Mouse (Mus musculus) liver, embryonic 11.5 days (tissue): ENCODE measurements around the gene Vcl. TPM values are rescaled to one million over a fixed set of nuclear protein-coding genes. Genes with fewer than 3 reads are reported as not detected.

Source experiments
- ATAC-seq: fragments of 200-750 bp; cut with Nextera tagmentation; replicated peaks from 2 replicates; pipeline ENCODE4 v1.8.0; 2017; ENCODE audit warnings: moderate number of reproducible peaks, mild to moderate bottlenecking, moderate TSS enrichment, moderate library complexity; ENCODE audit not compliant: low FRiP score
- DNase-seq: peaks from one replicate; pipeline ENCODE4 v3.0.0-alpha.2; 2017; ENCODE audit warnings: low spot score
- H3K27ac ChIP-seq: fragments of 300-500 bp; sonication (generic); 2 replicates; pipeline ENCODE4 v1.5.1; 2014; ENCODE audit warnings: mild to moderate bottlenecking, low read depth, low read length, control low read depth
- H3K27me3 ChIP-seq: fragments of 300-500 bp; sonication (generic); replicated peaks from 2 replicates; pipeline ENCODE4 v1.6.1; 2014; ENCODE audit warnings: low read length, mixed read lengths; ENCODE audit not compliant: control insufficient read depth, insufficient read depth
- H3K36me3 ChIP-seq: fragments of 300-500 bp; sonication (generic); 2 replicates; pipeline ENCODE4 v1.6.1; 2014; ENCODE audit warnings: mild to moderate bottlenecking, low read length, moderate library complexity, mixed read lengths; ENCODE audit not compliant: control insufficient read depth, insufficient read depth
- H3K4me1 ChIP-seq: fragments of 300-500 bp; sonication (generic); replicated peaks from 2 replicates; pipeline ENCODE4 v1.6.1; 2014; ENCODE audit warnings: low read length, mixed read lengths; ENCODE audit not compliant: control insufficient read depth, insufficient read depth
- H3K4me2 ChIP-seq: fragments of 300-500 bp; sonication (generic); 2 replicates; pipeline ENCODE4 v1.6.1; 2014; ENCODE audit warnings: mild to moderate bottlenecking, control low read depth, moderate library complexity
- H3K4me3 ChIP-seq: fragments of 300-500 bp; sonication (generic); 2 replicates; pipeline ENCODE4 v1.5.1; 2014; ENCODE audit warnings: low read depth, low read length, control low read depth
- H3K9ac ChIP-seq: fragments of 300-500 bp; sonication (generic); 2 replicates; pipeline ENCODE4 v1.6.1; 2014; ENCODE audit warnings: low read depth, low read length, control low read depth
- H3K9me3 ChIP-seq: fragments of 300-500 bp; sonication (generic); 2 replicates; pipeline ENCODE4 v1.6.1; 2016; ENCODE audit warnings: low read length, inconsistent platforms, mixed read lengths; ENCODE audit not compliant: control insufficient read depth
- WGBS: fragments of 180-500 bp; shearing (Covaris S2); extraction: QIAGEN DNeasy Blood & Tissue Kit; methylation state at CpG from one replicate; pipeline ENCODE4 v1.1.7; 2014; 5-methylcytosine and 5-hydroxymethylcytosine counted together
- polyA plus RNA-seq: library from polyadenylated mRNA; unstranded; fragments of >200 nt; fragmentation: Nextera tagmentation; extraction: Ambion mirVana; gene quantifications from 2 replicates; pipeline ENCODE4 v1.2.1, GENCODE M21; 2014

Gene Vcl
- polyA plus RNA-seq, 1 experiment from 2014 or later = 59.0 TPM

DNA sequence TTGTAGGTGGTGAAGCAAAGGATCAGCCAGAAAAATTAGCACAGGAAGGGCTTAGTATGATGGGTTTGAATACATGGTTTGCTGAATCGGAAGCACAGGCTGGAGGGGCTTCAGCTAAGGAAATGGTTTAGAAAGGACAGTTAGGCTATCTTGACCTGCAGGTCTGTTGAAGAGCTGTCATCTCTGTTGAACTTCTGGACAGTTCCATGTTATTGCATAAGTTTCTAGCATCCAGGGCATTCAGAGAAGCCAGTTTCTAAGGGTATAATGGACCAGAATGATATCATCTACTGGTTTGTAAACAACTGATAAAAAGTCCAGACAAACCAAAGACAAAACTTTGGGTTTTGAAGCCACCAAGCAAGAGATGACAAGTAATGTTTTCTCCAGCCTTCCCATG lies 33.7 kb downstream of the Vcl start:
- 51% methylated on average over 1 of the region's 1 CpGs for WGBS
- no peaks in the 10 kb centered on the region for H3K27me3 ChIP-seq
- no peak overlapping the region for H3K27ac ChIP-seq
- H3K9ac ChIP-seq = no peak overlapping the region
- no peaks in the 10 kb centered on the region; the same call in 1 of the 2 replicates for H3K4me1 ChIP-seq
- no peak overlapping the region for H3K4me2 ChIP-seq
- no peaks in the 10 kb centered on the region for H3K9me3 ChIP-seq
- DNase-seq = no peak
- ATAC-seq = no peak
- no peak overlapping the region for H3K4me3 ChIP-seq
- H3K36me3 ChIP-seq = no peaks in the 10 kb centered on the region

DNA sequence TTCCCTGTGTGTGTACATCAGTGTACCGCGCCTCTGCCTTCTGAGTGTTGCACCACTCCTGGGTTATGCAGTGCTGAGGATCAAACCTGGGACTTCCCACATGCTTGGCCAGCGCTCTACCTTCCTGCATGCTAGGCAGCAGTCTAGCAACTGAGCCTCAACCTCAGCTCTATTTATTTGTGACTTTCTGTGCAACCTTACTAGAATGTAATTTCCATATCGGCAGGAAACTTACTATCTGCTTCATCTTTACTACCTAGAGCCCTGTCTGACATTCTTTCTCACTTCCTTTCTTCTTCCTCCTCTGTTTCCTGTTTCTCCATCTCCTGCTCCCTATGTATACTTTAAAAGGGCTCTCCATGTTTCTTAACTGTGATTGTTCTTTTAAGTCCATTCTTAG lies 34.7 kb downstream of the Vcl start:
- Histone ChIP-seq H3K36me3 (no peaks in the 10 kb centered on the region), H3K4me2 (no peak overlapping the region), H3K27me3 (no peaks in the 10 kb centered on the region), H3K4me1 (no peaks in the 10 kb centered on the region; the same call in 1 of the 2 replicates), H3K9me3 (no peaks in the 10 kb centered on the region), H3K9ac (no peak overlapping the region), H3K27ac (no peak overlapping the region), H3K4me3 (no peak overlapping the region)
- WGBS = 80% methylated on average over 4 of the region's 4 CpGs
- ATAC-seq (no peak), DNase-seq (no peak)

DNA sequence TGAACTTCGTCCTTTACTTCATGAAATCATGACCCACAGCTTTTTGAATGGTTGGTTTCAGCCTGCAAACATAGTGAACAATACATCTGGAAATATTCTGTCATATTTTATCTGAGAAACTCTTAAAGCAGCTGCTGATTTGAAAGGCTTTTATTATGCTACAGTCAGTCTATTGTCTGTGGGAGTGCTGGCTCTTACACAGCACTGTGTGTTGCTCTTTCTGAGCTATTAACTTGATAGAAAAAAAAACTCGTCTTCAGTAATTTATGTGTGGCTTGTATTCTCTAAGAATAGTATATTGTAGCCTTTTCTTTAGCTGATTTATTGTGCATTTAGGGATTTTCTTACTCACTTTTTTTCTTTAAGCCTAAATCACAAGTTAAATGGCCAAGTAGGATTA lies 35.1 kb downstream of the Vcl start:
- Histone ChIP-seq H3K4me1 (no peaks in the 10 kb centered on the region; the same call in 1 of the 2 replicates), H3K27ac (no peak overlapping the region), H3K9me3 (no peaks in the 10 kb centered on the region), H3K27me3 (no peaks in the 10 kb centered on the region), H3K4me2 (no peak overlapping the region), H3K36me3 (no peaks in the 10 kb centered on the region), H3K4me3 (no peak overlapping the region), H3K9ac (no peak overlapping the region)
- WGBS = 78% methylated on average over 2 of the region's 2 CpGs
- DNase-seq = no peak
- no peak for ATAC-seq

DNA sequence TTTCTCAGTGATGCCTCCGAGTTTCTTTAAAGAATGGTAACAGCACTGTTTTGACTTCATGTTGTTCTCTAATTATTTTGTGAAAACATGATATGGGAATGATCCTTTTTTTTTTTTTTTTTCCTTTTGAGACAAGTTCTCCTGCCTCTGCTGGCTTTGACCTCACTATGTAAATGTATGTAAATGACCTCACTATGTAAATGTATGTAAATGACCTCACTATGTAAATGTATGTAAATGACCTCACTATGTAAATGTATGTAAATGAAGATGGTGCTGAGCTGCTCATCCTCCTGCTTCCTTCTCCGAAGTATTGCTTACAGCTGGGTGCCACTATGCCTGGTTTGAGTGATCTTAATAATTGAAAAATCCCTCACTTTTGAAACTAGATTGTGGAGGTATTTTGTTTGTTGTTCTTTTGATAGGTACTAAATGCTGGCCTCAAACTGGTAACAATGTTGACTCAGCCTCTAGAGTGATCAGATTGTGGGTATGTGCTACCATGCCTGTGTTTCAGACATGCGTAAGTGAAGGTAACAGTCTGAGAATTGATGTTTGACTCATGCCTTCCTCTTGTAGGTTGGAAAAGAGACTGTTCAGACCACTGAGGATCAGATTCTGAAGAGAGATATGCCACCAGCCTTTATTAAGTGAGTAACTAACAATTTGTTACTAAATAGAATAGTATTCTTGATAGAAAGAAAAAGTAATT lies 37.9 kb downstream of the Vcl start:
- no peak overlapping the region for H3K9ac ChIP-seq
- H3K4me2 ChIP-seq = no peak overlapping the region
- no peak overlapping the region for H3K4me3 ChIP-seq
- H3K4me1 ChIP-seq = no peaks in the 10 kb centered on the region; the same call in 1 of the 2 replicates
- ATAC-seq = no peak
- 87% methylated on average over 3 of the region's 3 CpGs for WGBS
- no peak overlapping the region for H3K27ac ChIP-seq
- no peak for DNase-seq
- no peaks in the 10 kb centered on the region for H3K9me3 ChIP-seq
- no peaks in the 10 kb centered on the region for H3K27me3 ChIP-seq
- H3K36me3 ChIP-seq = 0 out of 2 replicates have a peak, but pooled peaks cover 2% of the 10 kb centered on the region

GRCm38 (mm10) chr14:20969066-20969465 lies 39.9 kb downstream of the Vcl start:
- 91% methylated on average over 1 of the region's 1 CpGs for WGBS
- no peak overlapping the region for H3K4me3 ChIP-seq
- H3K27me3 ChIP-seq = no peaks in the 10 kb centered on the region
- H3K9ac ChIP-seq = no peak overlapping the region
- DNase-seq (no peak), ATAC-seq (no peak)
- H3K4me1 ChIP-seq = no peaks in the 10 kb centered on the region
- no peak overlapping the region for H3K4me2 ChIP-seq
- H3K27ac ChIP-seq = no peak overlapping the region
- H3K9me3 ChIP-seq = no peaks in the 10 kb centered on the region
- 0 out of 2 replicates have a peak, but pooled peaks cover 2% of the 10 kb centered on the region for H3K36me3 ChIP-seq

GRCm38 (mm10) chr14:20970389-20970788 lies 41.2 kb downstream of the Vcl start:
- 0 out of 2 replicates have a peak, but pooled peaks cover 2% of the 10 kb centered on the region for H3K36me3 ChIP-seq
- no peaks in the 10 kb centered on the region for H3K27me3 ChIP-seq
- ATAC-seq = no peak
- H3K9me3 ChIP-seq = no peaks in the 10 kb centered on the region
- H3K4me2 ChIP-seq = no peak overlapping the region
- H3K4me3 ChIP-seq = no peak overlapping the region
- H3K9ac ChIP-seq = no peak overlapping the region
- 71% methylated on average over 6 of the region's 6 CpGs for WGBS
- H3K4me1 ChIP-seq = peaks cover 2% of the 10 kb centered on the region; the same call in 1 of the 2 replicates
- H3K27ac ChIP-seq = no peak overlapping the region
- DNase-seq = no peak

DNA sequence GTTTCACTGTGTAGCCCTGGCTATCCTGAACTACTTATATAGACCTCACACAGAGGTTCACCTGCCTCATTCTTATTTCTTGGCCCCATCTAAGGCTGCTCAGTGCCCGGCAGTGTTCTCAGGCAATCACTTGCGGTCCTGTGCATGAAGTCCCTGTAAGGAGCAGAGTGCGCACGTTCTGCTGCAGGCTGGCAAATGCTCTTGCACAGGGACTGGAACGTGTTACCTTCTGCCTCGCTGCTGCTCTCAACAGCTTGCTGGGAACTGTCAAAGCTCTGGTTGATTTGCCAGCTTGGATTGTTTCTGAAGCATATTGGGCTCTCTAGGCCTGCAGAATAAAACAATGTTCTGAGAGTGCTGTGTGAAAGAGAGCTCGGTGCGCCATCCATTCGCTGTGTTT lies 41.7 kb downstream of the Vcl start:
- Histone ChIP-seq H3K27me3 (no peaks in the 10 kb centered on the region), H3K4me2 (no peak overlapping the region), H3K9ac (no peak overlapping the region), H3K4me3 (no peak overlapping the region), H3K36me3 (0 out of 2 replicates have a peak, but pooled peaks cover 2% of the 10 kb centered on the region), H3K27ac (no peak overlapping the region), H3K9me3 (no peaks in the 10 kb centered on the region), H3K4me1 (peaks cover 3% of the 10 kb centered on the region; the same call in 1 of the 2 replicates)
- DNase-seq (no peak), ATAC-seq (no peak)
- WGBS = 92% methylated on average over 9 of the region's 9 CpGs

GRCm38 (mm10) chr14:20973821-20974220 lies 44.6 kb downstream of the Vcl start:
- Histone ChIP-seq H3K27ac (no peak overlapping the region), H3K27me3 (no peaks in the 10 kb centered on the region), H3K4me1 (peaks cover 9% of the 10 kb centered on the region; the same call in 1 of the 2 replicates), H3K9me3 (no peaks in the 10 kb centered on the region), H3K36me3 (0 out of 2 replicates have a peak, but pooled peaks cover 2% of the 10 kb centered on the region), H3K9ac (no peak overlapping the region), H3K4me3 (no peak overlapping the region), H3K4me2 (no peak overlapping the region)
- DNase-seq (no peak), ATAC-seq (no peak)

DNA sequence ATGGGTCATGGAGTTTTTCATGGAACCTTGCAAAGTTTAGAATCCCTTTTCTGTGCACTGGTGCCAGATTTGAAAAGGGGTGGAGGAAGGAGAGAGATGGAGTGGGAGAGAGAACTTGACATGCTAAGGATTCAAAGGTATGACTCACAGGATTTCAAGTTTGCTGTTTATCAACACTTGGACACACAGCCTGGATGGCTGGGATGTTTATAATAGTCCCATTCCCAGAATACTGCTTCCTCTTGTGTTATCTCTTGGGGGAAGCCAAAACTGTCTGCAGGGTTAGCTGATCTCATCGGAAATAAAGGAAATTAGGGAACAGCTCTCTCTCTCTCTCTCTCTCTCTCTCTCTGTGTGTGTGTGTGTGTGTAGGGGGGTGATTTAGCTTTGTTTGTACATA lies 47.5 kb downstream of the Vcl start:
- Histone ChIP-seq H3K9ac (no peak overlapping the region), H3K27ac (no peak overlapping the region), H3K4me2 (no peak overlapping the region), H3K9me3 (no peaks in the 10 kb centered on the region), H3K36me3 (no peaks in the 10 kb centered on the region), H3K4me1 (peaks cover 9% of the 10 kb centered on the region; the same call in 1 of the 2 replicates), H3K4me3 (no peak overlapping the region), H3K27me3 (no peaks in the 10 kb centered on the region)
- DNase-seq = no peak
- ATAC-seq = no peak
- WGBS = 20% methylated on average over 1 of the region's 1 CpGs
